Mouse (Mus musculus) frontal cortex, adult (tissue): ENCODE measurements around the gene Gas1.

Experiments
- ATAC-seq: cut with Nextera tagmentation; 2 replicates; pipeline ENCODE4 v1.9.2; 2017; ENCODE audit warnings: mild to moderate bottlenecking, moderate library complexity, mixed read lengths; ENCODE audit not compliant: low TSS enrichment

Gene Gas1

DNA sequence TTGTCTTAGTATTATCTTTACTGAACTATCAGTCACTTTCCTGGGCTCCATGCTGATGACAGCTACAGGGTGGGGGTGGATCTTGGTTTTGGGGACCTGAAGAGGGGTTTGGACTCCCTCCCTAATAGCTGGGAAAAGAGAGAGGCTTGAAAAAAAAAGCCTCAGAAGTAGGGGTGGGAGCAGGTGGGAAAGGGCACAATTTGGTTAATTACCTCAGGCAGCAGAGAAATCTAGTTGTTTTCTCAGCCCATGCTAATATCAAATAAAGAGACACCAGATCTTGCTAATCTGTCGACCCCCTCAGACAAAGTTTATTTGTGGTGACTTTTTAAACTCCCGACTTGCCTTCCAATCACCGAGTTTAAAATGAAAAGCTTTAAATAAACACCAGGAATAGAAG lies 4.0 kb downstream of the Gas1 start:
- no peak for ATAC-seq

DNA sequence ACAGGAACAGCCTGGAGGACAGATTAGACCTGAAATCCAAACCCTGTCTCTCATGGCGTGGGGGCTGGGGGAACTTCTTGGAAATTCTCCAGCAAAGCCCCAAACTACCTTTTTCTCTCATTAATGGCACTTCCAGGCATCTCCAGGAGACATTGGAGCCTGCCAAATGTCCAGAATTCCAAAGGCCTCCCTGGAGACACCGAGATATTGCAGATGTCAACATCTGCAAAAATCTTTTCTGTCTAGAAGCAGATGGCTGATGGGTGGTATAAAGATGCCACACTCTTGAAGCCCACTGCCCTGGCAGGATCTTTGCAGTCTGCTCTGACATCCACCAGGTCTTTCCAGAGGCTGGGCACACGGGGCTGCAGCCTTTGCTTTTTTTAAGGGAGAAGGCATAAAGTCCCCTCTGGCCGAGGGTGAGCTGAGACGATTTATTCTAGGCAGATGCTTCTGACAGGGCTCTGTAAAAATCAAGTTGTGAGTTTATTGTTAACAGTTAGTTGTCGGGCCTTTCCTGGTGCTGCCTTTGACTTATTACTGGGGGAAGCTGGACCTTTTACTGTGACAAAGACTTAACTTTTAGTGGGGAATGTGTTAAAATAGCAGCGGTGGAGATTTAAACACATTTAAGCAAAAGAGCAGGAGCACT lies 4.7 kb downstream of the Gas1 start:
- ATAC-seq, result no peak

DNA sequence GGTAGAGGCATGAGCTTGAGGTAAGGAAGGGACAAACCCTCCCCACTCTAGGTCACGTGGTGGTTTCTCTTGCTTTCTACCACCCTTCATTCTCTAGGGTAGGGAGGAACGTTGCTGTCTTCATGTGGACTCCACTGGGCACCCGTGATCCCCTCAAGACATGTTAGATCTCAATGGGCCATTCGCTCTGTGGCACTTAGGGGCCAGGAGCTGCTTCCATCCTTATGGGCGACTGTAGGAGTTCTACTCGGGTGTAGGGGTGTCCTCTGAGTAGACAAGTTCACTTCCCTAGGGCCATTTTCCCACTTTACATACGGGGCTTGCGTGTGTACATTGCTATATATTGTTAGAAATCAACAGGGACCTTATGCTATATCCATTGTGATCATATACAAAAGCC lies 5.4 kb downstream of the Gas1 start:
- ATAC-seq, result no peak

DNA sequence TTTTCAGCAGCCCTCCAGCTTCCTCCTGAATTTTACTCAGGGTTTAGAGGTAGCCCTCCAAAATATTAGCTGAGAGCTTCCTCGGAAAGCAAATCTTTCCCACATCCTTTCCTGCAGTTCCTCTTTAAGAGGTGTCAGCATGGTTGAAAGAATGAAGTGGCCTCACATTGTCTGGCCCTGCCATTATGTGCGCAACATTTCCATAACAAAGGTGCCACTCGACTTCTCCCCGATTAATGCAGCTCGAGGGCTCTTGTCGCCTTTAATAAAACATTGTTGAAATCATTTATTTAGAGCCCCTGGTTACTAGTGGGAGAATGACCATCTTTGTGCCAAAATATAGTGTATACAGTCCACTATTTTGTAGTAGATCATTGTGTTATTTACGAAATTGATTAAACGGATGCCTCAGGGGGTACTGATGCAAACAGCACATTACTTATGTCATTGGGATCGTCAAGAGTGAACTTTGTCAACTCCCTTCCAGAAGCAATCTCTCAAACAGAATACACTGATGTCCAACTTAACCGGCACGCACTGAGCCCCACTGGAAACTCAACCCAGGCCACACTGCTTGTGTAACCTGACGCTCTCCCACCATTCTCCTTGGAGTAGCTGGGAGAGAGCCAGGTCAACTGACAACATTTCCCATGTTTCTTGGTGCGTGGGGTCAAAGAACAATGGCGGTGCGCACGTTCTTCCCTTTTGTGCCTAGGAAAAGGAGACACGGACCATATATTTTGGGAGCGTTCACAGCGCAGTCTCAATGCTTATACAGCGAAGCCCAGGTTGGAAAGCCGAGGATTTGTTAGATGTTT lies 6.1 kb downstream of the Gas1 start:
- no peak for ATAC-seq

DNA sequence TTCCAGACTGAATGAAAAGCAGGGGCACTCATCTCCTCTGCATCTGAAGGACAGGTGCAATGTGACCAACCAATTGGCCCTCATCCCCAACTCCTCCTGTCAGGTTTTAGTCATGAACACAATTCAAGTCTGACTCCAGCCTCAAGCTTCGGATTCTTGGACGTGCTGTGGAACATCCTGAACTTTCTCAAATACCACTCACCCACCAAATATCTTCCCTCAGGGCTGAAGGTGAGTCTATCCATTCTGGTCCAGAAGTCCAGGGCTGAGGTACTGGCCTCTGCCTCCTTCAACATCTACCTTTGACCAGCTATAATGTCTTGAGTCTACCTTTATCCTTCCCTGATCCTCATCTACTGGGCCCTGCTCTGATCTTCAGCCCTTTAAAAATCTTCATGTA lies 8.1 kb downstream of the Gas1 start:
- no peak for ATAC-seq

DNA sequence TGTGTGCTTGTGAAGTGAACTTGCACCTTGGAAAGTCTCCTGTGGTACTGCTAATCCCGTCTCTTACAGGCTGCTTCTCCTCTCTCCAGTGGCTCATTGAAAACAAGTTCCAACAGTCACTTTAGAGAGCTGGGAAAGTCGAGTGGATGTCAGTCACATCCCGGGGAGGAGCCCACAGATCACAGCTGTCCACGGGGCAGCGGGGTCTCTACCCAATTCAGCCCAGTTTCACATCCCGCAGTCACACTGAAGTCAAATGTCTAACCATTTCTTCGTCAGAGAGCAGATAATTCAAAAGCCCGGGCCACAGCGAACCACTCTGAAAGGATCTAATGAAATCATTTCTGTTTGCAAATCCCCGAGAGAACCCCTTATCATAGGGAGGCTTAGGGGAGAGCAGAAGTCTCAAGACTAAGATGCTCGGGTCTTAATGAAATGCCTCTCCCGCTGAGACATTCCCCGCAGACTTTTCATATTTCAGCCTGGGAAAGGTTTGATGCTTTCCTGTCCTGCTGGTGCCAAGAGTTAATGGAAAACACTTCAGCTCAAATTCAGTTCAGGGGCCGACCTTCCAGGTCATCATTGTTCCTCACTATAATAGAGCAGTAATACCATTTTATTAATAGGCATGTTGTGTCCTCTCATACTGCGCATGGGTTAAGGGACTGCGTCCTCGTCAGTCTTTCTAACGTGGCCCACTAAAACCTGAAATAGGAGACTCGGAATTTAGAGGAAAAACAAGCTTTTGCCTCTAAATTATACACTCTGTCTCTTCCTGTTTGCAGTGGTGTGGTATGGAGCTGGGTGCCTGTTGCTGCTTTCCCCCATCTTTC lies 20.7 kb downstream of the Gas1 start:
- ATAC-seq, result no peak

DNA sequence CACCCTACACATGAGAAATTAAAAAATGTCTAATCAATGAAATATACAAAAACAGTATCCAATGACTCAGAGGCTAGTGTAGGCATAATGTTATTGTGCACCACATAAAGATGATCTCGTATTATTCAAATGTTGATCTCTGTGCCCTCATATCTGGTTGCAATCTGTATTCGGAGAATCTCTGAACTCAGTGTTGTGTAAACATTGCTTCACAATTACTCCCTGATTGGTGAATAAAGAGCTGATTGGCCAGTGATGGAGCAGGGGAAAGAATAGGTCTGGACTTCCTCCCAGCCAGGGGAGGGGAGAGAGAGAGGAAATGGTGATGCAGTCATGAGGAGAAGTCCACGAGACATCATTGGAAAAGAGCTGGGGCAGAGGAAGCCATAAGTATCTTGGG lies 23.0 kb downstream of the Gas1 start:
- ATAC-seq, result no peak

DNA sequence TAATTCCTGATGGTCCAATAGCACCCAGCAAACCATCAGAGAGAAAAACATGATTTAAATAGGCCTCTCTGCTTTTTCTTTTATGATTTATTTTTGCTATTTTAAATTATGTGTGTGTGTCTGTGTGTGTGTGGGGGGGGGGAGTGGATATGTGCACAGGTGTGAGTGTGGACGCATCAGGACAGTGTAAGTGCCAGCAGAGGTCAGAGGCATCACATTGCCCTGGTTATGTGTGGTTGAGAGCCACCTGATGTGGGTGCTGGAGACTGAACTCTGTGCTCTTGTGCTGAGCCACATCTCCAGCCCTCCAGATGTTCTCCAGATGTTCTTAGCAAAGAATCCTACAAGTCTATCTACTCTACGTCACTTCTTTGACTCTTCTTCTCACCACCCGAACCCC lies 28.9 kb downstream of the Gas1 start:
- no peak for ATAC-seq

DNA sequence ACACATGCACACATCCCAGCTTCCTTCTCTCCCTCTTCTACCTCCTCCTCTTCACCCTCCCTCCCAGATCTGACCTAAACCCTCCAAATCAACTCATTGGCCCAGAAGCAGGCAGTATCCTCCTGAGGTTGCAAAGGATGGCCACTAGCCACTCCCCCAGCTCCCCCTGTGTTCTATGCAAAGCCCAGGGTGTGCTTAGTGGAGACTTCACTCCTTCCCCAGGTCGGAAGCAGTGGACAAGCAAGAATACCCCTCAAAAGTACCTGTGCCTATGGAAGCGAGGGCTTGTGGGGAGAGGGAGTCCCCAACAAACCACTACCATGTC lies 29.3 kb downstream of the Gas1 start:
- no peak for ATAC-seq

DNA sequence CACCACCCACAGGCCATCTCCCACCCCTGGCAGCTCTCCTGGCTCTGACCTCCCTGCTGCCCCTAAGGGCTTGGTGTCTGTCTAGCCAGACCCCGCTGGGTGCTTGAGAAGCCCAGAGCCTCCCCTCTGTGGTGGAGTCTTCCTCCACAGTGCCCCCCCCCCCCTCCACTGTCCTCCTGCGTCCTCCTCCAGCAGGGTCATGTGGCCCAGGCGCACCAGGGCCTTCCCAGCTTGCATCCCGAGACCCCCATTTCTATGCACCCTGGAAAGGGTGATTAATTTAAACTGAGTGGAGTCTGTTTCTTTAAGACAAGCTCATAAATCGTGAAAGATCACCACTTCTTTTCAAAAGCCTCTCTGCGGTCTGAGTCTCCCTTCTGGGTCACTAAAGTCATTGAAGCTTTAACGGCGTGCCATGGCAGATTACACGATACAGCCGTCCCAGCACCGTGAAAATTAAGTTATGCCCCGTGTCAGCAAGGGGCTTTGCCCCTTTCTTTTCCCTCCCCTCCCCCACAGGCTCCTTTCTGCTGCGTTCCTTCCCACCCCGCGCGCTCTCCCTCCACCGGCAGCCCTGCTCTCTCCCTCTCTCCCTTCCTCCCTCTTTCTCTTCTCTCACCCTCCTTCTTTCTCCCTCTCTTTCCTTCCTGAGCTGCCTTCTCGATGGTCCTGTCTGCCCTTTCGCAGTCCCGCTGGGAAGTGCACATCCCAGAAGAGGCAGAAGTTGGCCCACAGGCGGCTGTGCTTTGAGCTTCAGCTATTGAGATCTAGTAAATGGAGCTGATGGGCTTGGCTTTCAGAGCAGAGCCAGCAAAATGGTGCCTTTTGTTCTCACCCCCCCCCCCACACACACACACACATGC lies 29.9 kb downstream of the Gas1 start:
- ATAC-seq, result no peak

DNA sequence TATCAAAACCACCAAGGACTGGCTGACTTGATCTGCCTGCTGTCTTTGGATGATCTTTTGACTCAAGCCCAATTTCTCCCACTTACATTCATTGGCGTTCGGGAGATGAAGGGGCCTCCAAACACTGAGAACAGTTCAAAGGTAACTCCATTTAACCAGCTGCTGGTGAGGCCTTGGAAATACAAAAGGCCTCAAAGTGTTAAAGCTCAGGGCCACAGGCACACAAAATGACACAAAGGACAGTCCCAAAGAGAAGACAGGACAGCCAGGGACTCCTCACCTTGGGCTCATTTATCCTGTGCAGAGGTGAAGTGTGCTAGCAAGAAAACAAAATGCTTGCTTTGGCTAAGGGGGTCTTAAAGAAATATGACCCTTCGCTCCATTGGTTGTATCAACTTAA lies 30.9 kb downstream of the Gas1 start:
- no peak for ATAC-seq

DNA sequence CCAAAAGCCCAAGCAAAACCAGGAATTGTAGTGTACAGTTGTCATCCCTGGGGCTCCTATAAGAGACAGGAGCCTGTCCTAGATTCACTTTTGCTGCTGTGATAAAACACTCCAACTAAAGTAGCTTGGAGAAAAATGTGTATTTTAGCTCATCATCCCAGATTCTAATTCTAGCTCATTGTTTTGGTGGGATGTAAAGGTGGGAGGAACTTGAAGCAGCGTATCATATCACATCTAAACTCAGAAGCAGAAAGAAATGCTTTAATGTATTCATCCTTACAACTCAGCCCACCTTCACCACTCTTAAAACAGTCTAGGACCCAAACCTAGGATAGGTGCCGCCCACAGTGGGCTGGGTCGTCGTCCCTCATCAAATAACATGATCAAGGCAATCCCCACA lies 40.2 kb downstream of the Gas1 start:
- ATAC-seq, result peak; percentile 79

DNA sequence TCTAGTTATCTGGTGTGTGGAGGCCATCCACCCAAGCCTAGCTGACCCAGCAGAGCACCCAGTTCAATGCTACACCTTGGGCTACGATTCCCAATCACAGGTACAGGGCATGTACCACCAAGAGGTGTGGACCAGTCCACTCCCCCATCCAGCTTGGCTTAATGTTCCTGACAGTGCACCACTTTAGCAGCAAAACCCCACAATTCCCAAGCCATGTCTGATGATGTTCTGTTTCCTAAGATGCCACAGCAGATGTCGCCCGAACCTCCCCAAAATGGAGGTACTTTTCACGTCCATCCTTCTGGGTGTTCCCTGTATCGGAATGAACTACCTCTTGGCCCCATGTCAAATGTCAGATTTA lies 42.7 kb downstream of the Gas1 start:
- ATAC-seq, result no peak

DNA sequence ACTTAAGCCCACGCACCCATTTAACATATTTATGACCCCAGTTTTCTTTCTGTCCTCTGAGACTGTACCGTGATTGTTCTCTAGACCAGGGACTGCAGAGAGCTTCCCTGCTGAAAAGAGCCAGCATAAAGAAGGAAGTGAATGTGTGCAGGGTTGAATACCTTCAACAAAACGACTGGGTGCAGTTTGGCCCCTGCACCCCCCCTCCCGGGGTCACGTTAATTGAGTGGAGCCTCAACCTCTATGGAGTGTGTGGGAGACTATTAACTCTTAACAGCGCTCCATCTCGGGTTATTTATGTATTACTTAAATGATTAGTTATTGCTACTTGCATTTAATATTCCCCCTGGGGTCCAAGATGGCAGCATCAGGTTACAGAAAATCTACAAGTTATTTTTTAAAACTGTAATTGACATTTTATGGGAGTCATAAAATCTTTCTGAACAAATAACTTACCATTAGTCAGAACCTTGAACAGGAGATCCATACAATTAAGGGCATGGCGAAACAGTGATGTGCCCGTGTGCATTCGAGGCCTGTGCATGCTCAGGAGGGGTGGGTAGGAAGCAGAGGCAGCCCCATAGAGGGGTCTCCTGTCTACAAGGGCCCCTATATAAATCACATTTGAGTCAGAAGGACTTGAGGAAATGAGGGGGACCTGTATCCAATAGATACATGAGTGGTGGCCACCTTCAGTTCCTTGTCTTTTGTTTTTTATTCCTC lies 43.3 kb downstream of the Gas1 start:
- ATAC-seq, result no peak

DNA sequence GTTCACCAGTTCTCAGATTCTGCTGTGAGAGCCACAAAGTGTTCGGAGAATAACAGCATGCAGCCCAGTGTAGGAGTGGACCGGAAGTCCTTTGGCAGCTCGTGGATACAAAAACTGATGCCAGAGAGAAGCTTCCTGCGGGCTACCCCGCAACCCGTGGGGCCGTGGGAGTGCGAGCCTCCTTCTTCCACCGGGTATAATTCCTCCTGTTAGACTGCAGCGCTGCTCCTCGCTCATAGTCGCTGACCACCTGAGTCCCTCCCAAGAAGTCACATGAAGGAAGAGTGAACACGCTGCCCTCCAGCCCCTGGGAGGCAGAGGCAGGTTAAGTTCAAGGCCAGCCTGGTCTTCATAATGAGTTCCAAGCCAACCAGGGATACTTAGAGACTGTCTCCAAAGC lies 45.4 kb downstream of the Gas1 start:
- peak; percentile 59; the same call in 1 of the 2 replicates for ATAC-seq

DNA sequence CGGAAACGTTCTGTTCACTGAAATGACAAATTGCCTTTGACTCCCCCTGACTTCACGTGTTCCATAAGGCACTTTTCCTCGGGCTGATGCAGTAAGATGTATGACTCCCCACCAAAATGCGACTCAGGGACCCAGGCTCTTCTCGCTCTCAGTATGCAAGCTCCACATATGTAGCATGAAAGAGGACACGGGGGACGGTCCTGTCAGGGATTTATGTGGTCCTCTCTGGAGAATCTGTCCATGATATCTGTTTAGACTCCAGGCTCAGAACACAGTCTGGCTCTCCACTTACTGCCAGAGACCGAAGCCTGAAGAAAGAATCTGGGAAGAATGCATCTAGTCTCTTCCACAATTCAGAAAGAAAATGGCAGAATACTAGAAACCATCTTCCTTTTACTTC lies 47.6 kb downstream of the Gas1 start:
- ATAC-seq, result no peak

DNA sequence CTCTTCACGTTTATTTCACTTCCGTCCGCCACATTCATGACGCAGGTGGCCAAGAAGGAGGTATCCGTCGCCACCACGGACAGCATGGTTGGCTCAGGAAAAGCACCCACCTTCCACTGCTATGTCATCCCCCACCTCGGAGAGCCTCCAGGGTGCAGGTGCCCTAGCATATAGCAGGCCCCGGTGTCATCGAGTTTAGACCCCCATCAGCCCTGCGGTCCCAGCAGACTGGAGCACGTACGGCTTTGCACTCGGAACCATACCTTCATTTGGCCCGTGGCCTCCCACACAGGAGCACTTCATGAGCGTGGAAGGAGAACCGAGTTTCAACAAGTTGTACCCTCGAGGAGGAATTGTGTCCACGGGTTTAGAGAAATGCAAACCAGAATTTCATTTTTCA lies 50.8 kb downstream of the Gas1 start:
- no peak for ATAC-seq

DNA sequence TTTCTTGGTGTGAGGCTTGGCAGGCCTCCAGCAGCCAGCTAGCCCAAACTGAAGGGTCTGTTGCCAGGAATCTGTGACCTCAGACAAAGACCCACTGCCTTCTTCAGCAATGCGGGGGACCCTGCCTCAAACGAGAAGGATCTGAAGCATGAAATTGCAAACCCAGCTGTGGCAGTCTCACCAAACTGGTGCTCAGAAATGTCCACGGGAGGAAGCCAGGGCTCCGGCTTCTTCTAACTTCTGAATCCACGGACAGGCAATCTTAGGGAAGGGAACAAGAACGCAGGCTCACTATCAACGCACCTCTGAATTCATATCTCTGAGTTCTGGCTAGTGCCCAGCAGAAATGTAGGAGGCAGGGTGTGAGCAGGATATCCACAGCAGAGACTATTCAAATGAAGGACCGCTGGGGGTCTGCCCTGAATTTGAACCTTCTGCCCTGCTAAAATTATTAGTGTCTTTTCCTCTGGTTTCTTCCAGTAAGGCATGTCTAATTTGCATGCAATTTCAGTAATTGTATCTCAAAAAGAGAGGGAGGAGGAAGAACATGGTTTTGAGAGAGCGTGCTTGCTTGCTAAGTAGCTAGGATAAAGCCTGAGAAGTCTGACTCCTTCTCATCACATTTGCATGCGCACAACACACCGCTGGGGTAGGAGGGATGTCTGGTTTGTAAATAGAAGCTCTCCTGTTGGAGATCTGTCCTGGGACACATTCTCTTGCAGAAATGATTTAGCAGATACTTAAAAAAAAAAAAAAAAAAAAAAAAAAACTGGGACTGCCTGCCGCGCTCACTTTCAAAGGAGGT lies 51.5 kb downstream of the Gas1 start:
- no peak for ATAC-seq

DNA sequence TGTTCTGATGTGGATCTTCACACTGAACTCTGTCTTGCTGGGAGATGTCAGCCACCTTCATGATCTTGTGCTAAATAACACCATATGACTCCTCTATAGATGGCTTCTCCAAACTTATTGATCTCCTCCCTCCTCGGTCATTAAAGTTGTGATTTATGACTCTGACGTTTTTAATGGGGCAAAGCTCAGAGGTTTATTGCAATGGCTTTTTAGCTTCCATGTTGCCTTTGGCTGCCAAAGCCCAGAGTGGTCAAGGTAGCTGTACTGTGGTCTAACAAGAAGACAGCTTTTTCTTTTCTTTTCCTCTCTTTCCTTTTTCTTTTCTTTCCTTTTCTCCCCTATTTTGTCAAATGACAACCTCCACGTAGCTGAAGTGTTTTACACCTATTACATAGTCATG lies 52.1 kb downstream of the Gas1 start:
- ATAC-seq, result no peak

DNA sequence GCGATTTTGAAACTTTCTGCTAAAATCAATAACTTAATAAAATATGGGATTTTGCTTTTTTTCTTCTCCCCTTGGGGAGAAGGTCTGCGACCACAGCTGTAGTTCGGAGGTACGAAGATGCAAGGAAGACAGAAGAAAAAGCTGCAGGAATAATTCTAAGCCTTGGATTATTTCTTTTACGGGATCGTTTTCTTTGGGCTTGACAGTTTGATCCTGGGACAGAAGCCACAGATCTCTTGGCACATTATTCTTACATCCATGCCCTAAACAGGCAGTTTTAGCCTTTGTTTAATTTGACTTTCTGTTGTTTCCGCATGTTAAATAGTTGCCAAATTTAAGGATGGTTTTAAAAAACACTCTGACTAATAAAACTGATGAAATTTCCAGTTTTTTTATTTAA lies 52.7 kb downstream of the Gas1 start:
- no peak for ATAC-seq
